Mouse (Mus musculus): ENCODE results near the gene Tada2b.

- TF ChIP-seq POLR2A (IDR thresholded peaks at IDR 0.05; ENCODE audit: insufficient read depth, low read length): no peak
- TF ChIP-seq CTCF (IDR thresholded peaks at IDR 0.05; ENCODE audit: low read depth, low read length): no peak
These were observed 12.9 kb downstream of the Tada2b start for GRCm38 (mm10) chr5:36471206-36471605.

Data from ES-Bruce4 (cell line).